Mouse (Mus musculus) R1 (cell line): ENCODE results near the gene Olfr1232.

Source experiments
- DNase-seq: peaks from one replicate; pipeline ENCODE4 v3.0.0-alpha.2; 2018; ENCODE audit warnings: low read depth, low spot score

Olfr1232 gene

GRCm38 (mm10) chr2:89329575-89329974 lies at the start of gene Olfr1232:
Olfr1232 (minus strand) TSS chr2:89329675.
- DNase-seq, result no peak

GRCm38 (mm10) chr2:89364765-89365164 lies 35.3 kb upstream of the Olfr1232 start, which contains the start of gene Olfr1234:
Olfr1234 (minus strand) TSS chr2:89364865.
- DNase-seq, result no peak

GRCm38 (mm10) chr2:89342298-89342697 lies 12.8 kb upstream of the Olfr1232 start, which contains the start of gene Olfr1233:
Olfr1233 (minus strand) TSS chr2:89342398.
- DNase-seq, result no peak

- DNase-seq, result no peak
These were observed 22.5 kb downstream of the Olfr1232 start, which contains the start of gene Olfr1231 for GRCm38 (mm10) chr2:89306974-89307373. Olfr1231 (minus strand) TSS chr2:89307074.

GRCm38 (mm10) chr2:89297168-89297567 lies 32.3 kb downstream of the Olfr1232 start, which contains the start of gene Olfr1230:
Olfr1230 (minus strand) TSS chr2:89297268.
- no peak for DNase-seq

- DNase-seq, result no peak
These were observed 41.6 kb downstream of the Olfr1232 start, which contains the start of gene Olfr1229 for GRCm38 (mm10) chr2:89287914-89288313. Olfr1229 (minus strand) TSS chr2:89288014.
